Mouse (Mus musculus): ENCODE data around the gene Wnt2b. TPM values are rescaled to one million over a fixed set of nuclear protein-coding genes. Genes with fewer than 3 reads are reported as not detected.

Gene Wnt2b
- polyA plus RNA-seq (2012) = not detected in 2 replicates

GRCm38 (mm10) chr3:104961066-104962059, at the start of gene Wnt2b:
Gene Wnt2b (minus strand): TSS chr3:104961921.
- no peaks in the 10 kb centered on the region for H3K36me3 ChIP-seq (ENCODE audit: control insufficient read depth)
- peaks cover 71% of the 10 kb centered on the region for H3K27me3 ChIP-seq (ENCODE audit: control insufficient read depth)
- no peak within 1 kb of the TSS for H3K4me3 ChIP-seq (replicated peaks)
- 0 out of 2 replicates have a peak, but pooled peaks cover 2% of the 10 kb centered on the region for H3K4me1 ChIP-seq (ENCODE audit: control insufficient read depth)
- TF ChIP-seq TAL1 (IDR thresholded peaks at IDR 0.05; ENCODE audit: low read length) (no peak), GATA1 (IDR thresholded peaks at IDR 0.05; ENCODE audit: low read length) (no peak)
- H3K9me3 ChIP-seq (ENCODE audit: control insufficient read depth, low read length) = no peaks in the 10 kb centered on the region; the same call in 1 of the 2 replicates

GRCm38 (mm10) chr3:105010681-105011339, 49.1 kb upstream of the Wnt2b start:
- TF ChIP-seq GATA1 (IDR thresholded peaks at IDR 0.05; ENCODE audit: low read length) = no peak
- no peak for TF ChIP-seq TAL1 (IDR thresholded peaks at IDR 0.05; ENCODE audit: low read length)
- H3K4me1 ChIP-seq (ENCODE audit: control insufficient read depth) = no peaks in the 10 kb centered on the region
- H3K36me3 ChIP-seq (ENCODE audit: control insufficient read depth) = no peaks in the 10 kb centered on the region
- H3K27me3 ChIP-seq (ENCODE audit: control insufficient read depth) = no peaks in the 10 kb centered on the region
- H3K4me3 ChIP-seq (replicated peaks) = no peak overlapping the region
- H3K9me3 ChIP-seq (ENCODE audit: control insufficient read depth, low read length) = no peaks in the 10 kb centered on the region

GRCm38 (mm10) chr3:105008070-105008469, 46.3 kb upstream of the Wnt2b start:
- H3K4me3 ChIP-seq (replicated peaks) = no peak overlapping the region
- H3K36me3 ChIP-seq (ENCODE audit: control insufficient read depth) = no peaks in the 10 kb centered on the region
- H3K9me3 ChIP-seq (ENCODE audit: control insufficient read depth, low read length) = no peaks in the 10 kb centered on the region
- H3K27me3 ChIP-seq (ENCODE audit: control insufficient read depth) = no peaks in the 10 kb centered on the region
- no peaks in the 10 kb centered on the region for H3K4me1 ChIP-seq (ENCODE audit: control insufficient read depth)
- TF ChIP-seq TAL1 (IDR thresholded peaks at IDR 0.05; ENCODE audit: low read length) (no peak), GATA1 (IDR thresholded peaks at IDR 0.05; ENCODE audit: low read length) (no peak)

GRCm38 (mm10) chr3:105006101-105006500, 44.4 kb upstream of the Wnt2b start:
- H3K4me1 ChIP-seq (ENCODE audit: control insufficient read depth) = no peaks in the 10 kb centered on the region
- no peaks in the 10 kb centered on the region for H3K27me3 ChIP-seq (ENCODE audit: control insufficient read depth)
- TF ChIP-seq GATA1 (IDR thresholded peaks at IDR 0.05; ENCODE audit: low read length) = no peak
- no peak for TF ChIP-seq TAL1 (IDR thresholded peaks at IDR 0.05; ENCODE audit: low read length)
- no peaks in the 10 kb centered on the region for H3K9me3 ChIP-seq (ENCODE audit: control insufficient read depth, low read length)
- H3K4me3 ChIP-seq (replicated peaks) = no peak overlapping the region
- H3K36me3 ChIP-seq (ENCODE audit: control insufficient read depth) = no peaks in the 10 kb centered on the region

GRCm38 (mm10) chr3:105005561-105006065, 43.9 kb upstream of the Wnt2b start:
- no peak for TF ChIP-seq TAL1 (IDR thresholded peaks at IDR 0.05; ENCODE audit: low read length)
- TF ChIP-seq GATA1 (IDR thresholded peaks at IDR 0.05; ENCODE audit: low read length) = no peak
- Histone ChIP-seq H3K4me1 (ENCODE audit: control insufficient read depth) (no peaks in the 10 kb centered on the region), H3K9me3 (ENCODE audit: control insufficient read depth, low read length) (no peaks in the 10 kb centered on the region)

GRCm38 (mm10) chr3:105005011-105005410, 43.3 kb upstream of the Wnt2b start:
- Histone ChIP-seq H3K27me3 (ENCODE audit: control insufficient read depth) (no peaks in the 10 kb centered on the region), H3K4me3 (replicated peaks) (no peak overlapping the region), H3K4me1 (ENCODE audit: control insufficient read depth) (no peaks in the 10 kb centered on the region), H3K9me3 (ENCODE audit: control insufficient read depth, low read length) (no peaks in the 10 kb centered on the region), H3K36me3 (ENCODE audit: control insufficient read depth) (no peaks in the 10 kb centered on the region)
- TF ChIP-seq GATA1 (IDR thresholded peaks at IDR 0.05; ENCODE audit: low read length) (no peak), TAL1 (IDR thresholded peaks at IDR 0.05; ENCODE audit: low read length) (no peak)

More at GRCm38 (mm10) chr3:105005561-105006065, 43.9 kb upstream of the Wnt2b start:
- H3K27me3 ChIP-seq (ENCODE audit: control insufficient read depth) = no peaks in the 10 kb centered on the region
- no peak overlapping the region for H3K4me3 ChIP-seq (replicated peaks)
- H3K36me3 ChIP-seq (ENCODE audit: control insufficient read depth) = no peaks in the 10 kb centered on the region

- Histone ChIP-seq H3K4me1 (ENCODE audit: control insufficient read depth) (no peaks in the 10 kb centered on the region), H3K36me3 (ENCODE audit: control insufficient read depth) (no peaks in the 10 kb centered on the region), H3K4me3 (replicated peaks) (no peak overlapping the region), H3K9me3 (ENCODE audit: control insufficient read depth, low read length) (no peaks in the 10 kb centered on the region), H3K27me3 (ENCODE audit: control insufficient read depth) (no peaks in the 10 kb centered on the region)
- TF ChIP-seq TAL1 (IDR thresholded peaks at IDR 0.05; ENCODE audit: low read length) (no peak), GATA1 (IDR thresholded peaks at IDR 0.05; ENCODE audit: low read length) (no peak)
These were observed 42.3 kb upstream of the Wnt2b start for GRCm38 (mm10) chr3:105003960-105004463.

- H3K4me1 ChIP-seq (ENCODE audit: control insufficient read depth) = no peaks in the 10 kb centered on the region
- no peaks in the 10 kb centered on the region for H3K9me3 ChIP-seq (ENCODE audit: control insufficient read depth, low read length)
These were observed 39.7 kb upstream of the Wnt2b start for GRCm38 (mm10) chr3:105001374-105001773.

More at GRCm38 (mm10) chr3:105001374-105001773, 39.7 kb upstream of the Wnt2b start:
- Histone ChIP-seq H3K36me3 (ENCODE audit: control insufficient read depth) (no peaks in the 10 kb centered on the region), H3K27me3 (ENCODE audit: control insufficient read depth) (peaks cover 12% of the 10 kb centered on the region), H3K4me3 (replicated peaks) (no peak overlapping the region)
- TF ChIP-seq TAL1 (IDR thresholded peaks at IDR 0.05; ENCODE audit: low read length) (no peak), GATA1 (IDR thresholded peaks at IDR 0.05; ENCODE audit: low read length) (no peak)

Data from erythroblast, embryonic 14.5 days (primary cell).